Mouse (Mus musculus) bone marrow macrophage, adult 2 months (primary cell): ENCODE measurements around the gene Zfyve28. TPM values are rescaled to one million over a fixed set of nuclear protein-coding genes. Genes with fewer than 3 reads are reported as not detected.

ENCODE experiments used
- H3K27ac ChIP-seq: 2 replicates; pipeline ENCODE4 v1.5.1; 2012; ENCODE audit warnings: low read depth, low read length; ENCODE audit not compliant: insufficient read depth
- H3K4me1 ChIP-seq: 2 replicates; pipeline ENCODE4 v1.6.1; 2012; ENCODE audit warnings: low read length; ENCODE audit not compliant: control insufficient read depth, insufficient read depth
- H3K4me3 ChIP-seq: 2 replicates; pipeline ENCODE4 v1.5.1; 2012; ENCODE audit warnings: mild to moderate bottlenecking, low read length, moderate library complexity; ENCODE audit not compliant: insufficient read depth
- CTCF ChIP-seq: IDR thresholded peaks from 2 replicates; pipeline ENCODE4 v1.5.1; 2012; ENCODE audit warnings: low read depth, mild to moderate bottlenecking, low read length, moderate library complexity
- POLR2A ChIP-seq: IDR thresholded peaks from 2 replicates; pipeline ENCODE4 v1.6.1; 2012; ENCODE audit warnings: mild to moderate bottlenecking, low read depth, low read length, borderline replicate concordance
- polyA plus RNA-seq: library from polyadenylated mRNA; stranded (reverse); fragments of >200 nt; gene quantifications from 2 replicates; pipeline ENCODE4 v1.2.4, GENCODE M21; 2012; ENCODE audit not compliant: missing spikeins, insufficient read depth, insufficient read length

The Zfyve28 gene
- polyA plus RNA-seq, 1 experiment, result 50.9 TPM

GRCm38 (mm10) chr5:34252967-34253519 lies 35.2 kb downstream of the Zfyve28 start:
- H3K4me3 ChIP-seq, result no peak overlapping the region
- peaks cover 21% of the 10 kb centered on the region for H3K4me1 ChIP-seq
- TF ChIP-seq CTCF (no peak), POLR2A (no peak)
- H3K27ac ChIP-seq, result no peak overlapping the region

- Histone ChIP-seq H3K4me1 (peaks cover 21% of the 10 kb centered on the region), H3K27ac (no peak overlapping the region), H3K4me3 (no peak overlapping the region)
- no peak for TF ChIP-seq POLR2A
Observed at GRCm38 (mm10) chr5:34252307-34252966, 35.8 kb downstream of the Zfyve28 start.

GRCm38 (mm10) chr5:34251794-34252193 lies 36.5 kb downstream of the Zfyve28 start:
- peaks cover 21% of the 10 kb centered on the region for H3K4me1 ChIP-seq
- no peak for TF ChIP-seq POLR2A
- no peak for TF ChIP-seq CTCF
- H3K4me3 ChIP-seq, result no peak overlapping the region
- H3K27ac ChIP-seq, result no peak overlapping the region

DNA sequence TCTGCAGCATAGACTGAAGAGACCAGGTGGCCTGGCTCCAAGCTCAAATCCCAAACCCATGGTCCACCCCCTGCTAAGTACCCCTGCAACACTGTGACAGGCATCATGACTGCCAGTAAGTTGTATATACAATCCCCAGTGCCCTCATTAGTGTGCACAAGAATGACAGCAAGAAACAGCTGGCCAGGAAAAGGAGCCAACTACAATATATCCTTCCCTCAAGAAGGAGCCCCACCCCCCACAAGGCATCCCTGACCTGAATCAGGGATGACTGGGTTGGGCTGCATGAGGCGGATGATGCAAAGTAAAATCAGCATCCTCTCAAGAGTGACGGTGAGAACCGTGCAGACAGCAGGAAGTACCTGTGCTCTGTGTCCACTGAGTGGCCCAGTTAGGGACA lies 38.2 kb downstream of the Zfyve28 start:
- no peak overlapping the region for H3K27ac ChIP-seq
- TF ChIP-seq CTCF (no peak), POLR2A (no peak)
- no peak overlapping the region for H3K4me3 ChIP-seq

GRCm38 (mm10) chr5:34249132-34249531 lies 39.1 kb downstream of the Zfyve28 start:
- no peak overlapping the region for H3K4me3 ChIP-seq
- H3K4me1 ChIP-seq, result peaks cover 15% of the 10 kb centered on the region
- no peak overlapping the region for H3K27ac ChIP-seq
- TF ChIP-seq POLR2A, result no peak
- TF ChIP-seq CTCF, result no peak

More for the DNA sequence above, 38.2 kb downstream of the Zfyve28 start:
- peaks cover 21% of the 10 kb centered on the region for H3K4me1 ChIP-seq

DNA sequence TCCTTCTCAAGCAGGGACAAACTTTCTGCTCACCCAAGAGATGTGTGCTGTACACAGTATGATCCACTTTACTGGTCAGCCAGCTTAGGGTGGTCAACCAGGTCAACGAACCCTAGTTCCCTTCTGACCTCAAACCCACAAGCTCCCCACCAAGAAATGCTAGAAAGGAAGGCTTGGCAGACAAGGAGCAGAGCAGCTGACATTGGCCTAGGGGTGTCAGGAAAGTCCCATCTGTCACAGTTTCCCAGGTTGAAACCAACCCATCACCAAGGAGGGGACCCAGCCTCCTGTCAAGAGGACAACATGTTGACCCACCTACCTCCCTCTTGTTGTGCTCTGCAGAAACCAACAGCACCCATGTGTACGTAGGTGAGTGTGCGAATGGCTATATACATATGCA lies 41.8 kb downstream of the Zfyve28 start:
- Histone ChIP-seq H3K4me3 (no peak overlapping the region), H3K4me1 (peaks cover 26% of the 10 kb centered on the region), H3K27ac (no peak overlapping the region)
- TF ChIP-seq POLR2A, result no peak
- no peak for TF ChIP-seq CTCF

GRCm38 (mm10) chr5:34243062-34243461 lies 45.2 kb downstream of the Zfyve28 start:
- TF ChIP-seq CTCF (no peak), POLR2A (no peak)
- peak overlapping the region; percentile 99 for H3K27ac ChIP-seq
- peaks cover 54% of the 10 kb centered on the region for H3K4me1 ChIP-seq
- H3K4me3 ChIP-seq, result peak overlapping the region; percentile 27

DNA sequence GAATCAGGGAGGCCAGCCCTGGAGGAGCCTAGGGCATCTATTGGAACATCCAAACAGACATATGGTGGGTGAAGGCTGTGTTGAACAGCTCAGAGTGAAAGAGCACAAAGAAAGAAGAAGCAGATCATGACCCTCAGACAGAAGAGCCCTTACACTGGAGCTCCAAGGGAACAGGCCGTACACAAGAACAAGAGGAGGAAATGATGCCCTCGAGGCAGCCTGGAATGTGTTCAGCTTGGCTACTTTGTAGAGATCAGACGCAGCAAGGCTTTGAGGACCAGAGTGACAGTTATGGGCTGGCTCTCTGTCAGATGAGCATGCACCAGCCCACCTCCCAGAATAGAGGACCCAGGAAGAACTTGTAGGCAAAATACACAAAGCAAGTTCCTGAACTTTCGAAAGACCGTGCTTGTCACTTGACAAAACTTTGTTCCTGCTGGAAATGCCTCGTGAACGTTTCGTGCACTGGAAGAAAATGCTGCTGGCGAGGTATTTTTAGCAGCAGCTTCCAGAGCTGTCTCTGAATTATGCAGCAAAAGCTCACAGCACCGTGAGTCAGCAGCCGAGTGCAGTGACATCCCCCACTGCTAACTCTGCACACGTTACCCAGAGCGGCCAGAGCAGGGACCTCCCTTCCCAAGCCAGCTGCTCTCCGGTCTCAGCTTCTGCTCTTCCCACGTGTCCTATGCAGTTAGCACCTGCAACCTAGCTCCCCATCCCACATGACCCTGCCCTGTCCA lies 45.9 kb downstream of the Zfyve28 start:
- peak overlapping the region; percentile 27 for H3K4me3 ChIP-seq
- TF ChIP-seq POLR2A (no peak), CTCF (no peak)
- H3K27ac ChIP-seq, result peak overlapping the region; percentile 99
- H3K4me1 ChIP-seq, result peaks cover 61% of the 10 kb centered on the region

GRCm38 (mm10) chr5:34238444-34238843 lies 49.8 kb downstream of the Zfyve28 start:
- Histone ChIP-seq H3K4me3 (no peak overlapping the region), H3K27ac (peak overlapping the region; percentile 92), H3K4me1 (peaks cover 76% of the 10 kb centered on the region)
- TF ChIP-seq CTCF (no peak), POLR2A (no peak)

GRCm38 (mm10) chr5:34235898-34236420 lies 52.3 kb downstream of the Zfyve28 start:
- no peak for TF ChIP-seq POLR2A
- TF ChIP-seq CTCF, result peak; percentile 97
- H3K4me3 ChIP-seq, result no peak overlapping the region
- peaks cover 77% of the 10 kb centered on the region for H3K4me1 ChIP-seq
- H3K27ac ChIP-seq, result no peak overlapping the region
